Mouse (Mus musculus) bone marrow macrophage, adult 2 months (primary cell): ENCODE measurements around the gene Rheb.

Experiments
- CTCF ChIP-seq: IDR thresholded peaks from 2 replicates; pipeline ENCODE4 v1.5.1; 2012; ENCODE audit warnings: low read depth, mild to moderate bottlenecking, low read length, moderate library complexity
- POLR2A ChIP-seq: IDR thresholded peaks from 2 replicates; pipeline ENCODE4 v1.6.1; 2012; ENCODE audit warnings: mild to moderate bottlenecking, low read depth, low read length, borderline replicate concordance

DNA sequence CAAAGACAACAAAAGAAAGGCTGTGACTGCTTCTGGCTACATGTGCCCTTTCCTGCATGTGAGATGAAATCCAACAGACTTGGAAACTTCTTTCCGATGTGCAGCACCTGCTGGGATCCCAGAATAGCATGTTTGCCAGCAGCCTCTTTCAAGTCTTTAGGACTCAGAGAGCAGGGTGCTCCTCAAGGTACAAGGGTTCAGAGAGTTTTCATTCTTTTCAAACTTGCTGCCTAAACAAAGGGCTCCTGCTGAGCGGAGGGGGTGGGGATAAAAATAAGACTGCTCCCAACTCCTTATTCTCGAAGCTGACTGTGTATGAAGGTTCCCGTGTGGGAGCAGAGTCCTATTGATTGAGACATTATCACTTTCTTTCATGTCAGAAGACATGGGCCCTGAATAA, 25.2 kb downstream of the Rheb start:
- TF ChIP-seq CTCF (no peak), POLR2A (no peak)
